Mouse (Mus musculus): ENCODE measurements at regions not wholly inside any gene's neighbourhood (a gene's known extent, or its start where the extent isn't known, plus 50 kb on each side); places are given as distances from the start of the nearest gene placed in this dataset.

GRCm38 (mm10) chr13:43852888-43853287, 68.3 kb downstream of the Cd83 start:
- no peak for DNase-seq (ENCODE audit: low spot score)

- DNase-seq (ENCODE audit: low spot score) = no peak
Measured at GRCm38 (mm10) chr13:43854973-43855372, 70.4 kb downstream of the Cd83 start.

- DNase-seq (ENCODE audit: low spot score) = no peak
Measured at GRCm38 (mm10) chr13:43860932-43861331, 76.4 kb downstream of the Cd83 start.

GRCm38 (mm10) chr13:43861424-43861823, 76.8 kb downstream of the Cd83 start:
- DNase-seq (ENCODE audit: low spot score) = no peak

GRCm38 (mm10) chr13:43862056-43862455, 77.5 kb downstream of the Cd83 start:
- DNase-seq (ENCODE audit: low spot score) = no peak

- no peak for DNase-seq (ENCODE audit: low spot score)
Measured at GRCm38 (mm10) chr13:43862586-43862985, 78.0 kb downstream of the Cd83 start.

- no peak for DNase-seq (ENCODE audit: low spot score)
Measured at GRCm38 (mm10) chr13:43863581-43864100, 79.1 kb downstream of the Cd83 start.

- peak; percentile 69 for DNase-seq (ENCODE audit: low spot score)
Measured at GRCm38 (mm10) chr13:43864153-43864861, 79.7 kb downstream of the Cd83 start.

GRCm38 (mm10) chr13:43865036-43865435, 80.5 kb downstream of the Cd83 start:
- DNase-seq (ENCODE audit: low spot score) = no peak

- no peak for DNase-seq (ENCODE audit: low spot score)
Measured at GRCm38 (mm10) chr13:43875895-43876294, 91.3 kb downstream of the Cd83 start.

- no peak for DNase-seq (ENCODE audit: low spot score)
Measured at GRCm38 (mm10) chr13:43887284-43887683, 102.7 kb downstream of the Cd83 start.

GRCm38 (mm10) chr13:43891928-43892327, 107.4 kb downstream of the Cd83 start:
- DNase-seq (ENCODE audit: low spot score) = no peak

GRCm38 (mm10) chr13:43895990-43896389, 111.4 kb downstream of the Cd83 start:
- no peak for DNase-seq (ENCODE audit: low spot score)

GRCm38 (mm10) chr13:43897046-43897445, 112.5 kb downstream of the Cd83 start:
- DNase-seq (ENCODE audit: low spot score) = no peak

- no peak for DNase-seq (ENCODE audit: low spot score)
Measured at GRCm38 (mm10) chr13:43898555-43899258, 114.1 kb downstream of the Cd83 start.

- no peak for DNase-seq (ENCODE audit: low spot score)
Measured at GRCm38 (mm10) chr13:43900115-43900514, 115.5 kb downstream of the Cd83 start.

- DNase-seq (ENCODE audit: low spot score) = no peak
Measured at GRCm38 (mm10) chr13:43900758-43901157, 116.2 kb downstream of the Cd83 start.

GRCm38 (mm10) chr13:43903391-43903790, 118.8 kb downstream of the Cd83 start:
- DNase-seq (ENCODE audit: low spot score) = no peak

GRCm38 (mm10) chr13:43904291-43904690, 119.7 kb downstream of the Cd83 start:
- DNase-seq (ENCODE audit: low spot score) = no peak

GRCm38 (mm10) chr13:43906241-43906640, 121.7 kb downstream of the Cd83 start:
- no peak for DNase-seq (ENCODE audit: low spot score)

GRCm38 (mm10) chr13:43907425-43907824, 122.8 kb downstream of the Cd83 start:
- DNase-seq (ENCODE audit: low spot score) = no peak

GRCm38 (mm10) chr13:43908041-43908644, 123.6 kb downstream of the Cd83 start:
- DNase-seq (ENCODE audit: low spot score) = peak; percentile 36

- no peak for DNase-seq (ENCODE audit: low spot score)
Measured at GRCm38 (mm10) chr13:43909933-43910332, 125.4 kb downstream of the Cd83 start.

All from c-Kit-positive CD71-positive TER-119-positive erythroid progenitor cells, embryonic 14.5 days (primary cell).